Mouse (Mus musculus) myocyte (in vitro differentiated cells): ENCODE results near the gene Lpo.

Source experiments
- CEBPB ChIP-seq: IDR thresholded peaks from 2 replicates; pipeline ENCODE4 v1.6.1; 2011; ENCODE audit warnings: mild to moderate bottlenecking, moderate library complexity; ENCODE audit not compliant: poor library complexity, insufficient read depth, severe bottlenecking
- E2F4 ChIP-seq: IDR thresholded peaks from one replicate; pipeline ENCODE4 v1.6.1; 2011; ENCODE audit warnings: mild to moderate bottlenecking, control low read depth, moderate library complexity; ENCODE audit not compliant: insufficient read depth
- MAX ChIP-seq: IDR thresholded peaks from one replicate; pipeline ENCODE4 v1.6.1; 2011; ENCODE audit warnings: low read depth, mild to moderate bottlenecking, control low read depth
- MYOD1 ChIP-seq, 3 experiments: IDR thresholded peaks; one replicate each; pipeline ENCODE4 v1.6.1; 2011; ENCODE audit warnings: control low read depth in 2 of 3, low read depth in 2 of 3, mild to moderate bottlenecking in 2 of 3, moderate library complexity in 1 of 3; ENCODE audit not compliant: insufficient read length in 2 of 3, control insufficient read depth in 1 of 3
- POLR2A ChIP-seq: IDR thresholded peaks from one replicate; pipeline ENCODE4 v1.6.1; 2011; ENCODE audit warnings: low read depth, mild to moderate bottlenecking, control low read depth, moderate library complexity; ENCODE audit not compliant: insufficient read length
- POLR2AphosphoS2 ChIP-seq: IDR thresholded peaks from one replicate; pipeline ENCODE4 v1.6.1; 2011; ENCODE audit warnings: low read depth, control low read depth; ENCODE audit not compliant: insufficient read length
- USF1 ChIP-seq: IDR thresholded peaks from one replicate; pipeline ENCODE4 v1.6.1; 2011; ENCODE audit warnings: low read depth, mild to moderate bottlenecking, control low read depth, moderate library complexity

DNA sequence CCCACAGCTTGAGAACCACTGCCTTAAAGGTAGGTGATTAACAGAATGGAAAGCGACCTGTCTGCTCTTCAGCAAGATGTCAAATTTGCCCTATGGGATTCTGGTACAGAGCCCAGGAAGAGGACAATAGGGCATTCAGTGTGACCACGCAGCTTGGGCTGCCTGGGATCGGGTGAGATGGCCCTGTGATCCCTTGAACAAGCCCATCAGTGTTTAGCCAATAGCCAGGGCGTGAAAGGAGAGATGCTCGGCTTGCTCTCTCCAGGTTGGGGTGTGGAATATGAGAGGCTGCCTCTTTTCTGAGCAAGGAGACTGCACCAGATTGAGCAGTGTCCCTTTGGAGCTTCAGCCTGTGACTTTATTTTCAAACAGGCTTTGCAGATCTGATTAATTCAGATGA is 6.6 kb downstream of the Lpo start:
- TF ChIP-seq POLR2A = no peak
- TF ChIP-seq E2F4 = no peak
- no peak for TF ChIP-seq USF1
- TF ChIP-seq CEBPB = no peak
- TF ChIP-seq MYOD1 (IDR thresholded peaks at IDR 0.05; ENCODE audit: control insufficient read depth in 1 of 3, insufficient read length in 2 of 3, low read depth in 2 of 3) = no peak
- no peak for TF ChIP-seq MAX
- TF ChIP-seq POLR2AphosphoS2 = no peak
